Mouse (Mus musculus): Measurements from ENCODE around the gene Kalrn.

The Kalrn gene

DNA sequence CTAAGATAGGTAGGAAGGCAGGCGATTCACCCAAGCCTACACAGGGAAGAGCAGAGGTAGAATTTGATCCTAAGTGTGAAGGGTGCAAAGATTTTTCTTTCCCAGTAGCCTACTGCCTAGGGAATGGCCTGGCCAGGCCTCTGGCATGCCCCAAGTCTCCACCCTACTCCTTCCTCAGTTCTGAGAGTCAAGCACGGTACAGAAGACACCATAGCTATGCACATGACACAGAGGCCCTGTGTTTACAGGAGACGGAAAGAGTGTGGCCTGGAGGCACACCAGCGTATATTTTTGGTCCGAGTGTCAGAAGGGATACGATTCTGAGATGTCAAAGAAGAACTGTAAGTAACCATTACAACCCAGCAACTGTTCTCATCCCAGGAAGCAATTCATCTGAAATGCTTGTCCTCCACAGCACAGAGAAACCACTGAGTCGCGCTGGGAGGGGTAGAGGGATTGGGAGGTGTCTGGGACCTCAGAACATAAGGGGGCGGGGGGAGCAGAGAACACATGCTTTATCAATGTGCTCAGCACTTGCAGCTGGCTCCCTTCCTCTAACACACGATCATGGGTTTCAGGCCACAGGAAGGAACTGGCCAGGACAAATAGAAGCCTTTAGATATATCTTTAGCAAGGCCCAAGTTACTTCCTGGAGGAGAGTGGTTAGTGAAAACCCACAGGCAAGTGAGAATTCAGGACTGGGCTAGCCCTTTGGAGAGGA lies 536.8 kb downstream of the Kalrn start:
- no peak for DNase-seq (ENCODE audit: low spot score in 2 of 2)

DNA sequence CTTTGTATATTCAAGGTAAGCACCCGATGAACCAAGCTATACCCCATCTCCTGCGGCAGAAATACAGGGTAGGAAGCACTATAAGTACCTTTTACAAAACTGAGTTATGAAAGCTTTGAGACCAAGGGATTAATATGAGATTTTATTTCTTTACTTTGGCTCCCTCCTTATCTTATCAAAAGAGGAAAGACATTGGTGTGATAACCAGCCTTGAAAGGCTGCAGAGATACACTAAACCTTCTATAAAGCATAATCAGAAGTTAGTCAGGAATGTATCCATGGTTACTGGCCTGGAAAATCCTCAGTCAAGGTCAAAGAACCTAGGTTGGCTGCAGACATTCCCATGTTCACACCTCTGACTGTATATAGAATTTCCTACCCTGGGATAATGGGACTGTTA lies 537.6 kb downstream of the Kalrn start:
- DNase-seq (ENCODE audit: low spot score in 2 of 2), result no peak

DNA sequence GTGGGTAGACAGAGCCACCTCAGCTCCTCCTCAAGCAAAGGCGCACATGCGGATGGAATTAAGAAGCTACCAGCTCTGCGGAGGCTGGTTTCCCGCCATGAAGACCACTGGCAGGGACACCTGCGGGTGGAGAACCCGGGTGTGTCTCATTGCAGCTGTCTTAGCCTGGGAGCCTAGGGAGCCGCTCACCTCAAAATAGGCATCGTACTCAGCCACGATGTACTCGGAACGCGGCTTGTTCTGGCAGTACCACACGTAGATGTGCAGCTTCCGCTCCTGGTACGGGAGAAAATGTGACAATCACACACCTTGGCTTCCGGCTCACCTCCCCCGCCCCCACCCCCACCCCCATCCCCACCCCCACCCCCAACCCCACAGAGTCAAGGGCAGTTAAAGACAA lies 539.1 kb downstream of the Kalrn start:
- no peak for DNase-seq (ENCODE audit: low spot score in 2 of 2)

DNA sequence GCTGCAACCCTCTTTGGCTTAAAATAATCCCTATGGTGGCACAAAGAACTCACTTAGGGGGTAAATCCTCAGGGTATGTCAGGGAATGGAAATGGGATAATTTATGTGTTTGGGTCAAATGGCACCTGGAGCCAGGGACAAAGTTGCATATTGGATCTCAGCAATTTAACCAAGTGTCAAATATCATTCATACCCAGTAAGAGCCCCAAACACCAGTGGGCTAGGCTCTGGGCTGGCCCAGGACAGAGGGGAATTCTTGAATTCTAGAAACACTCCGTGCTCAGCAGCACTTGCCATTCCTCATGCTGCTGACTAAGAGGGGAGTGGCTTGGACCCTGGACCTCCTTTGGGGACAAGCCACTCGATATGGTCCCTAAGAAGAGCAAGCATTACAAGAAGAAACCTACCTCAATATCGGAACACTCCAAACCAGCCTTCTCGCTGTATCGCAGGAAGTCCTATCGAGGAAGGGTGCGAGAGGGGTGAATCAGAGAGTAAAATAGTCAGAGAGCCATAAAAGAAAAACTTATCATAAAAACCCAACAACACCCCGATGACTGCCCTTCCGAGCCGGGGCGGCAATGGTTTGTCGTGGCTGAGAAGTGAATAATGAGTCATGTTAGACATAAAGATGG lies 541.2 kb downstream of the Kalrn start:
- DNase-seq (ENCODE audit: low spot score in 2 of 2), result no peak

DNA sequence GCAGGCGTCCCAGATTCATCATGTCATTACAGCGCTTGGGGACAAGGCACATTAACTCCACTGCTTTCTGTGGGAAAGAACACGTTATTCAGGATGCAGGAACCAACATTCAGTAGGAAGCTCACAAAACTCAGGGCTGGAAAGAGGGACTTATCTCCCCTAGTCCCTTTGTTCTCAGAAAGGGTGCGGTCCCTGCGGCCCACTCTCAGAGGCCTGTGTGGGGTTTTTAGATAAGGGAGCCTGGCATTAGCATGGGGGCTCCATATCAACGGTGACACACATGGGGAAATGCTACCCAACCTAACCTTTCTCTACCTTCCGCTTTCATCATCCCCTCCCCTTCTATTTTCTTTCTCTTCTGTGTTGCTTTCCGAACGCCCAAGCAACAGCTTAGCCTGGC lies 541.8 kb downstream of the Kalrn start:
- no peak for DNase-seq (ENCODE audit: low spot score in 2 of 2)

DNA sequence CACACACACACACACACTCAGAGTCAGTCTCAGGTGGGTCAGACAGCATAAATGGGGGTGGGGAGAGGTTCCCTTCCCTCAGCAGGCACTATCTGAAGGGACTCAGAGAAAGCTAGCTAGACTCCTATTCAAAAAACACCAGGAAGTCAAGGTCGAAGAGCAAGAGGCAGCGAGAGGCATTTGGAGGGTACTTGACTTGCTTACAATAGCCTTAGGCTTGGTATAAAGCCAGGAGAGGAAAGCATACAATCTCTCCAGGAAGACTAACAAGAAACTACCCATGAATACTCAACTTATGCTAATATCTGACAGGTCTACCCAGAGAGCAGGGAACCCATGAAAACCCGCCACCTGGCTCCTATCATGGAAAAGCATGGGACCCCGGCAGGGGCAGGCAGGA lies 543.0 kb downstream of the Kalrn start:
- no peak for DNase-seq (ENCODE audit: low spot score in 2 of 2)

DNA sequence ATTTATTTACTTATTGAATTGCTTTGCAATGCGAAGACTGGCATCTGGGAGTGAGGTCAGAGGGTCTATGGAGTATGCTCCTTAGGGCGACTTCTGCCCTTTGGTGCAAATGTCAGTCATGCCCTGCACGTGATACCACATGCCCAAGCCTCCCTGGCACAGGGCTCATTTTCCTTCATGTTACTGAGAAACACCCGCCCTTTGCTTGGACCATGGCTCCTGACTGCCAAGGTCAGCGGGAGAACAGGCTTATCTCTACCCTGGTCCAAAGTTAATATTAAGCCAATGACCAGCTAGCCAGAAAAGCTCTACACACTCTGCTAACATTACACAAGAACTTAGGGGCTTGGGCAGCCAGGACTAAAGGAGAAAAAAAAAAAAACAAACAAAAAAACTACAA lies 543.5 kb downstream of the Kalrn start:
- no peak for DNase-seq (ENCODE audit: low spot score in 2 of 2)

DNA sequence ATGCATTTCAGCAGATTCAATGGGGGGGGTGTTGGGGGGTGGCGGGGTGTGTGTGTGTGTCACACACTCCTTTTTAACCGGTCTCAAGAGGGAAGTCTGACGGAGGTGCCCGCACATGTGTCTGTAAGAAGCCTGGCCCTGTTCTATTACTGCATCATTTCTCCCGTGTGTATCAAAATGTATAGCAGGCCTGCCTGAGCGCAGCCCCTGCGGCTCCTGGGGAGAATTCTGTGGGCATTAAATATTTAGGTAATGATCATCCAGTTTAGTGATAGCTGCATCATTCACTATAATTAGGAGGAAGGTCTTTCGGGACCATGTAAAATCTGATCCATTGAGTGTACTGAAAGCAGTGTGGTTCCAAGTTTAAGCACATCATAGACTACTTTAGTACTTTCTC lies 556.1 kb downstream of the Kalrn start:
- no peak for DNase-seq (ENCODE audit: low spot score in 2 of 2)

DNA sequence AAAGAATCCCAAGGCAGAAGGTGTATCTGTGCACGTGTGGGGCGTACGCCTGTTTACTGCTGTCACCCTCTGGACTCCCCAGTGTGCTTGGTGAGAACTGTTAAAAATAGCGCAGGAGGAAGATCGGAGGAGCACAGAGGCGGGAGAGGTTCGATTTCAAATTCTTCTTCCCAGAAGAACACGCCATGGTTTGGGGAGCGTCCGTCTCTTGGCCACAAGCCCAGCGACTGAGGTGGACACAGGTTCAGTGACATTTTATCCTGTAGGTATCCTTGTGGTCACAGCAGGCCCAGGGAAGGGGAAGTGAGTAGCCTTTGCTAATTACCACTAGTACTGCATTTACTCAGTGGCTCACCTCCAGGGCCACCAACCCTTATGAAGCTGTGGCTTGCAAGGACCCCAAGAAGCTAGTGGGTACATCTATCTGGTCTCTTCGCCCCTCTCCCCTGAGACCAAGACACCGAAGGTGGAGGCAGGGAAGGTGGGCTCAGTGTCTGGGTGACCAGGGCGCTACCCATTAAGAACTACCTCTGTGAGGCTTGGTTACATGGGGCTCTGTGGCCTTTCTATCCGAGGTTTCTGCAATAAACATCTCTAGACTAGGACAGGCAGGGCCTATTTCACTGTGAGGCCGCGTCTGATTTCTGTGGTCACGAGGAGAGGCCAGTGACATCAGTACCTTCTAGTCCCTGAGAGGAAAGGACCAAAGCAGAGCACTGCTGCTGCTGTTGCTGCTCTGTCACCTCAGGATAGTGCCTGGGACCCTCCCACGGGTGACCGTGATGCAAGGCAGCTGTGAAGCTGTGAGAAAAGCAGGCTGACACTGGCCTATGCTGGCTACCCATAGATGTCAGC lies 561.1 kb downstream of the Kalrn start:
- no peak for DNase-seq (ENCODE audit: low spot score in 2 of 2)

DNA sequence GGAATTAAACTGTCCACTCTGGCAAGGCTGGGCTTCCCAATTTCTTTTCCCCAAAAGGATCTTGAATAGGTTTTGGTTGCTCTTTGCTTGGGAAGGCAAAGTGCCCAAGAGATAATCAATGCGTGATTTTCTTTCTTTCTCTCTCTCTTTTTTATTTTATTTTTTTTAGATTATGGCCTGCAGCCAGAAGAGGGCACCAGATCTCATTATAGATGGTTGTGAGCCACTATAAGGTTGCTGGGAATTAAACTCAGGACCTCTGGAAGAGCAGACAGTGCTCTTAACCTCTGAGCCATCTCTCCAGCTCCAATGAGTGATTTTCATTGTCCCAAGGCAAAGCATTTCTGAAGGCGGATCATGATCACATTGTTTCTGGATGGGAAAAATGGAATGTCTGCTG lies 563.8 kb downstream of the Kalrn start:
- DNase-seq (ENCODE audit: low spot score in 2 of 2), result no peak

DNA sequence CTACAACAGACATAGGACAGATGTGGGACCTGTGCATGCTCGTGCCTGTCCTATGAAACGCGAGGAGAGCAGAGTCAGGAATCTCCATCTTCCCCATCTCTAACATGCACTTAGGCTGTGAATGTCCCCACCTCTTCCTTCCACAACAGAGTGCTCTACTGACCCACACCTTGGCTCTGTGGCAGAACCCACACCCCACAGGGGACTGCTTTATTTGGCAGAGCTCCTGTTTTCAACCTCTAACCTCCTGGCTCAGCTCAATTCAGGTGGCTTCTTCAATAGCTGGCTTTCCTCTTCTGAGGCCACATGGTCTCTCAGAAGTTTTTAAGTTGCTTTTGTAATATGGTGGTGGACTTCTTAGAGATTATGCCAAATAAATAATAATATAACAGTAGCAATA lies 567.3 kb downstream of the Kalrn start:
- DNase-seq (ENCODE audit: low spot score in 2 of 2), result no peak

DNA sequence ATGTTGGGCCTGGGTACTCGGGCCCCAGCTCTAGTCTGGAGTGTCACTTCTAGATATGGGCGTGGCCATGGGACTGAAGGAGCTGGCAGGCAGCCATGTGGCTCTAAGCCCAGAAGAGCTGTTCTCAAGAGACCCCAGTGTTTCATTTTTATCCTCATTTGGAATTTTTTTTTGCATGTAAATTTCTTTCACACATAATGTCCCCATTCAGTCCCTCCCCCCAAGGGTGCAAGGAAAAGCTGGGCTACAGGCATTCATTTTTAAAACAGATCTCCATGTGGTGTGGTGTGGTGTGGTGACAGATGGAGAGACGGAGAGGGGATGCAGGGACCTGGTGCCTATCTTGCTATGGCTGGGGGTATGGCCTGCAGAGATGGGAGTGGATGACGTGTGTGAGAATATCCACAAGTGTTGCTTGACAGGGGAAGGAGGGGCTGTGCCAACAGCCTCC lies 569.2 kb downstream of the Kalrn start:
- DNase-seq (ENCODE audit: low spot score in 2 of 2), result peak in 1 of 2 experiments; percentile 36

DNA sequence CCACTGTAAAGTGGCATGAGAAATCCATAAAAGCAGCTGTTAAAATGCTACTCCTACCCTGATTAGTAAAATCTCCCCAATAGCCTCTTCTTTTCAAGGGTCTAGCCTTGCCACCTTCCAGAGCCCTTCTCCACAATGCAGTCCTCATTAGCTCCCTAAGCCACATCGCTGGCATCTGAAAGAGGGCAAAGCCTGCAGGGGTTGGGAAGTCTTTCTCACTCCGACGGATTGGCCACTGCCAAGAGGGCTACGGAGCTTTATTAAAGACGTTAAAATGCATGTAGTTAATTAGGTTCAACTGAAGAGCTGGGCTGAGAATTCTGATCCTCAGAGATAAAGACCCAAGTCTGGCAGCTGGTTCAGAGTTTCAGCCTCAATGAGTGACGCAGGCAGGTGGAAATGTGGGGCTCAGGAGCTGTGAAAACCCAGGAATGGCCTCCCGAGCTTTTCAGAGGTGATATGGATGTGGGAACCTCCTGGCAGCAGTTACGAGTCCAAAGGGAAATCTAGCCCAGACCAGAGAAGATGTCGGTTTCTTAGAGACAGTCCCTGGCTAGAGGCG lies 569.7 kb downstream of the Kalrn start:
- no peak for DNase-seq (ENCODE audit: low spot score in 2 of 2)

DNA sequence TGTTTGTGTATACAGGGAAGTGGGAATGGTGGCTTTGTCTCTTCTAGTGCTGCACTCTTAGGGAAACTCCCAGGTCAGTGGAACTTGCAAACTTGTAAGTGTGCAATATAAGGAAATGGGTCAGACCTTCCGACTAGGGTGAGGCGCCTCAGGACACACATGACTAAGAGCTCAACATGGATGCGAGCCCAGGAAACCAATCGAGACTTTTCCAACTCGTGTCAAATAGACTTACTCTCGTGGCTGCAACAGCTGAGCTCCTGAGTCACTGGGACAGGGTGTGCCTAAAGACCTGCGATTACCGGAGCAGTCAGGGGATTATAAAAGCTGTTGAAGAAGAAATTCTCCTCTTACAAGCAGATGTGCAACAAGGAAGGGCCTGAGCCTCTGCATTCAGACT lies 572.6 kb downstream of the Kalrn start:
- no peak for DNase-seq (ENCODE audit: low spot score in 2 of 2)

DNA sequence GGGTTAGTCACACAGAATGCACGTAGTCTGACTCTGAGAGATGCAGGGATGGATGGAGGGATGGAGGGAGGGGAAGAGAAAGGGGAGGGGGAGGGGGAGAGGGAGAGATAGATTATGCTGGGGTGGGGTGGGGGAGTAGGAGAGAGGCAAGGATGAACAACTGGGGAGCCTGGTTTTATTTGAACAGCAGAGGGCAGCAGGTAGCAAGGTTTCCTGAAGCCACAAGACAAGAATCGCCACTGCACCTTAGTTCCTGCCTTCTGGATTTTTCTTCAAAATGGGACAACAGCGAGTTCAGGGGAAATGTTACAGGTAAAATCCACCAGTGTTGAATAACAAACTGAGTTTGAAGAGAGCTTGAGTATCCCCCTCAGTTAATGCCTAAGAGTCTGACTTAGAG lies 573.9 kb downstream of the Kalrn start:
- DNase-seq (ENCODE audit: low spot score in 2 of 2), result no peak

DNA sequence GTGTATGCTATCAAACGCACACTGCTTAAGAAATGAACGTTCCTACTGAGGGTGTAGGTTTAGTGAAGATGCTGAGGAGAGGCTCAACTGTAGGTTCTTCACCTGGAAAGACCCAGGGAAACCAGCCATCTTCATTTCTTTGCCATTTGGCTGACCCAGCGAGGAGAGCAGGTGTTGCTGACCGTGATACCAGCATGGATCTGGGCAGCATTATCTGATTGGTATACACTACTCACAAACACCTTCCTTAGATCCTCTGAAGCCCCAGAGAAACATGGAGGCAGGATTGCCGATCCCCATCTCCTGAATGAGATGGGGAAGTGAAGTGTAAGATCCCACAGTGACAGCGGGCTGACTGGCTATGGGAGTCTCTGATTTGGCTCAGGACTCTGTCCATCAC lies 575.3 kb downstream of the Kalrn start:
- DNase-seq (ENCODE audit: low spot score in 2 of 2), result no peak

DNA sequence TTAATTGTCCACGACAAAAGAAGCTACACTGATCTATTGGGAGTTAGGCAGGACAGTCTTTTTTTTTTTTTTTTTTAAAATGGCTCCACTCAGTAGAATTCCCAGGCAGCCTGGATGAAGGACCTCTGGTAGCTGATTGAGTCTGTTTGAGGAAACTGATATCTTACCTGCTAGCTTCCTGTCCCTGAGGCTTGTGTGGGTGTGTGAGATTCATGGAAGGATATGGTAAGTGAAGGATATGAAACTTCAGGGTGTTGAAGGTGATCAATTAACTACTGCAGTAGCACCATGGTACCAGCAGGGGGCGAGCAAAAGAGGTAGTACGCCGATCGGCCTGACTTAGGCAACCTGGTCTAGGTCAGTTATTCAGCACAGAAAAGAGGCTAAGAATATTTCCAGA lies 577.3 kb downstream of the Kalrn start:
- no peak for DNase-seq (ENCODE audit: low spot score in 2 of 2)

DNA sequence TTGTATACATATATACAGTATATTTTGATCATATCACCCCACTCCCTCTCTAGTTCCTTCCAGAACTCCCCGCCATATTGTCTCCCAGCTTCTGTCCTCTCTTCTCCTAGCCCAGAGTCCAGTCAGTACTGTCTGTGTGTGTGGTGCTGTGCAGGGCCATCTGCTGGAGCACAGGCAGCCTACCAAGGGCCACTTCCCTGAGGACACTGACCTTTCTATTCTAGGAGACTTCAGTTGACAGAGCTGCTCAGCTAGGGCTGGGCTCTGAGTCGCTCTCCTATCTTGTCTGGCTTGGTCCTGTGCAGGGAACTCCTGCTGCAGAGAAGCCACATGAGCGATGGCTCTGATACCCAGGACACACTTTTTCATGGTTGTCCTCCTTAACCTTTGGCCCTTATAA lies 577.8 kb downstream of the Kalrn start:
- DNase-seq (ENCODE audit: low spot score in 2 of 2), result no peak

DNA sequence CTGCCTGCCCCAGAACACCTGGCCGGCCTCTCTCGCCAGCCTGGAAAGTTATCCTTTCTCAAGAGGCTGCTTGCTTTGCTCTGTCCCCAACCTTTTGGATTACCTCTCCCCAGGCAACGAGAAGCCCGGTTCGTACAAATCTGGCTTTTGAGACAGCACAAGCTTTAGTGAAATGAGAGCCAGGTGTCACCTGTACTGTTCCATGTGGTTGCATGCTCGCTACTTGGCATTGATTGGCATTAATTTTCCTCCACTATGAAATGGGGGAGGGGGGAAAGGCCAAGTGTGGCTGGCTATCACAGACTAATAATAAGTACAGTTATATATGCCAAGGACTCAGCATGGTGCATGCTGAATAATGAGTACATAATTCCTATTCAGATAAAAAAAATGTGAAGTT lies 579.0 kb downstream of the Kalrn start:
- no peak for DNase-seq (ENCODE audit: low spot score in 2 of 2)

DNA sequence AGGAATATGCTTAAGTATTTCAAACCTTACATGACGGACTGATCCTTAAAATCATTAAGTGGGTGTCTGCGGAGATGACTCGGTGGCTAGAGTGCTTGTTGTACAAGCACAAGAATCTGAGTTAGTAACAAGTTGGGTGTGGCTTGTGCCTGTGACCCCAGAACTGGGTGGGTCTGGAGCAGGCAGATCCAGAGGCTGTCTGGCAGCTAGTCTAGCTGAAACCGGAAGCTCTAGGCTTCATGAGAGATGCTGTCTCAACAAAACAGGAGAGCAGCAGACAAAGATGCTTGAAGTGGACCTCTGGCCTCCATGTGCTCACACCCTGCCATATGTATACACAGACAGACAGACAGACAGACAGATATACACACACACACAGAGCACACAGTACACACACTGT lies 582.6 kb downstream of the Kalrn start:
- DNase-seq (ENCODE audit: low spot score in 2 of 2), result no peak

DNA sequence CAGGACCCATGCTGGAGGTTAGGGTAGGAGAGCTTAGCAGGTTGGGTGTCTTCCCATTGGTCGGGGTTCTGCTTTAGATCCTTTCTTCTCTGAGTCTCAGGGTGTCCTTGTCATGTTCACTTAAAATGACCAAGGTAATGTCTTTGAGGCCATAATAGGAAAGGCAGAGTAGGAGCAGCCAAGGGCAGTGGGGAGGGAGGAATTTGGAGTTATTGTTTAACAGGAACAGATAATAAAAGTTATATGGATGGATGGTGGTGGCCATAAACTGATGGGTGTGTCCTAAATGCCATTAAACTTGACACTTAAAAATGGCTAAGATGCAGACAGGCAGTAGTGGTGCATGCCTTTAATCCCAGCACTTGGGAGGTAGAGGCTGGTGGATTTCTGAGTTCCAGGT lies 584.2 kb downstream of the Kalrn start:
- no peak for DNase-seq (ENCODE audit: low spot score in 2 of 2)

DNA sequence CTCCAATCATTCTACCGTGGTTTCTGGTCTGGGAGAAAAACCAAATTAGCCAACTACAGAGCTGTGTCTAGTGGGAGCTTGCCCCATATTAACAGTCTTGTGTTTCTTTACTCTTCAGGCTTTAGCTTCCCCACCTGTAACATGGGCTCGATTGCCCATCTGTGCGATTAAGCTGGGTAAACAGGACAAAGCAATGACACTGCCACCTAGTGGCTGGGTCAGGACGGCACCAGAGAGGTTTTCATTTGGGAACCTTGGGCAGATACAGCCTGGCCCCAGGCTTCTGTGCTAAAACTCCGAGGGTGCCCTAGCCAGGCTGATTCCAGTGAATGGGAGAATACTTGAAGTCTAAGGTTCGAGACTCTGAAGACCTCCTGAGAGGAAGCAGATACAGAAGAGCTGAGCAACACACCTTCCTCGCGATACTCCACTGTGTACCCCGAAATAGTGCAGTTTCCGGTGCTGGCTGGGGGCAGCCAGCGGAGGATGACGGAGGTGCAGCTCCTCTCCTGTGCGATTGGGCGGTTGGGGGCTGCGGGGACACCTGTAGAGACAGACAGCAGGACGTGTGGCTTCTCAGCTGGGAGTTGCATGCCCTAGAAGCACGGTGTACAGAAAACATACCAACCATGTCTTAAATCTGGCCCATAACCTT lies 584.8 kb downstream of the Kalrn start:
- no peak for DNase-seq (ENCODE audit: low spot score in 2 of 2)
